Mouse (Mus musculus) mature B cell (primary cell): ENCODE results near the gene Gm9513.

ENCODE experiments used
- in situ Hi-C: fragments of 300-500 bp; cut with MboI; formaldehyde crosslinking; loops from 2 replicates; pipeline ENCODE4 v1.14.3; 2019

Gene Gm9513

GRCm38 (mm10) chr9:36475338-36475737 is at the start of gene Gm9513:
Gene Gm9513, plus strand, starts transcription at chr9:36475638.
- in situ Hi-C loops = no loop called here

- in situ Hi-C loops = no loop called here
Measured at GRCm38 (mm10) chr9:36431584-36431983, 43.9 kb upstream of the Gm9513 start, which contains the start of gene Gm7257. Gene Gm7257, plus strand, starts transcription at chr9:36431884.

- in situ Hi-C loops = no loop called here
Measured at GRCm38 (mm10) chr9:36435051-36435764, 40.2 kb upstream of the Gm9513 start.

- in situ Hi-C loops = no loop called here
Measured at GRCm38 (mm10) chr9:36494501-36495220, 19.2 kb downstream of the Gm9513 start.

GRCm38 (mm10) chr9:36495824-36496223 is 20.4 kb downstream of the Gm9513 start:
- in situ Hi-C loops = no loop called here

GRCm38 (mm10) chr9:36504211-36504610 is 28.8 kb downstream of the Gm9513 start:
- in situ Hi-C loops = no loop called here
